Mouse (Mus musculus) megakaryocyte, adult 5-6 weeks (primary cell): ENCODE measurements around the gene Fgfrl1. TPM values are rescaled to one million over a fixed set of nuclear protein-coding genes. Genes with fewer than 3 reads are reported as not detected.
"Not testable (repeated sequence)": the region's sequence is repeated elsewhere in the genome, so short reads cannot be mapped to it uniquely, and the experiment has no call there.

Experiments
- ATAC-seq: 2 replicates; pipeline ENCODE4 v1.8.0; 2016; ENCODE audit warnings: mild to moderate bottlenecking, inconsistent platforms; ENCODE audit not compliant: poor library complexity, severe bottlenecking
- total RNA-seq, 2 experiments: library from RNA; stranded (forward) in 1 of 2; stranded (reverse) in 1 of 2; fragments of 153-499, 151-499 nt in 1 of 2; fragments of 221-1000, 200-1000 nt in 1 of 2; gene quantifications; 2 replicates each; pipeline versions ENCODE4 v1.2.3 to v1.2.4; 2015 to 2017

Fgfrl1 gene
- total RNA-seq, 2 experiments from 2014 or later, result 0.16 to 1.0 TPM

DNA sequence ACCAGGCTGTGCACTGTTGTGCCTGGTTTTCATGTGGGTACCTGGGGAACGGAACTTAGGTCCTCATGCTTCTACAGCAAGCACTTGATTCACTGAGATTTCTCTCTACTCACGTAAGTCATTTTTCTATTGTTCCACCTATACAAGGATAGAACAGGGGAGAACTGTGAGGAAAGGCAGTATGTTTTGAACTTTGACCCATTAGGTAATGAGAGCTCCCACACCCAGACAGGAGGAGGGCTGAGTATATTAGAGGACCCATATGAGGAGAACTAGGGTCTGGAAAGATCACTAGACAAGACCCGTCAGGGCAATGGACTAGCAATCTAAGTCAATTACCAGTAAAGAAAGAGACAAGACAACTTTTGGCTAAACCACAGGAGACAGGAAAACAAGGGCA is 52.4 kb downstream of the Fgfrl1 start:
- ATAC-seq, result no peak

- no peak for ATAC-seq
These were observed 58.4 kb downstream of the Fgfrl1 start for GRCm38 (mm10) chr5:108750328-108751210.

GRCm38 (mm10) chr5:108751258-108751657 is 59.1 kb downstream of the Fgfrl1 start:
- ATAC-seq, result not testable (repeated sequence)

Other genes starting within 250 kb of the Fgfrl1 start
- 8.7 and 9.5 TPM in 2 replicates for gene Mfsd7a, start 243.5 kb upstream of the Fgfrl1 start, total RNA-seq (2015)
- 15.2 and 21.7 TPM in 2 replicates for gene Mfsd7a, start 243.5 kb upstream of the Fgfrl1 start, total RNA-seq (2017)
- 13.0 and 16.5 TPM in 2 replicates for gene Pcgf3, start 231.2 kb upstream of the Fgfrl1 start, total RNA-seq (2015)
- 9.5 and 13.5 TPM in 2 replicates for gene Pcgf3, start 231.2 kb upstream of the Fgfrl1 start, total RNA-seq (2017)
- gene Cplx1, start 142.4 kb upstream of the Fgfrl1 start, total RNA-seq (2015), result 0.34 TPM in 1 of 2 replicates, not detected in the other
- not detected in 2 replicates for gene Cplx1, start 142.4 kb upstream of the Fgfrl1 start, total RNA-seq (2017)
- 78.9 and 80.8 TPM in 2 replicates for gene Gak, start 62.6 kb upstream of the Fgfrl1 start, total RNA-seq (2015)
- 110 and 120 TPM in 2 replicates for gene Gak, start 62.6 kb upstream of the Fgfrl1 start, total RNA-seq (2017)
- gene Tmem175, start 62.6 kb upstream of the Fgfrl1 start, total RNA-seq (2015), result 18.7 and 21.5 TPM in 2 replicates
- 8.7 and 11.7 TPM in 2 replicates for gene Tmem175, start 62.6 kb upstream of the Fgfrl1 start, total RNA-seq (2017)
- gene Idua, start 32.1 kb upstream of the Fgfrl1 start, total RNA-seq (2015), result 14.0 and 17.4 TPM in 2 replicates
- gene Idua, start 32.1 kb upstream of the Fgfrl1 start, total RNA-seq (2017), result 6.3 and 9.9 TPM in 2 replicates
- gene Dgkq, start 22.7 kb upstream of the Fgfrl1 start, total RNA-seq (2015), result 5.2 and 5.9 TPM in 2 replicates
- 6.8 and 15.6 TPM in 2 replicates for gene Dgkq, start 22.7 kb upstream of the Fgfrl1 start, total RNA-seq (2017)
- gene Slc26a1, start 16.8 kb upstream of the Fgfrl1 start, total RNA-seq (2015), result 0.02 and 0.57 TPM in 2 replicates
- 0.04 and 0.77 TPM in 2 replicates for gene Slc26a1, start 16.8 kb upstream of the Fgfrl1 start, total RNA-seq (2017)
- not detected in 2 replicates for gene Rnf212, start 82.6 kb downstream of the Fgfrl1 start, total RNA-seq (2015)
- gene Rnf212, start 82.6 kb downstream of the Fgfrl1 start, total RNA-seq (2017), result not detected in 2 replicates
- gene Tmed11, start 103.0 kb downstream of the Fgfrl1 start, total RNA-seq (2015), result not detected in 2 replicates
- not detected in 2 replicates for gene Tmed11, start 103.0 kb downstream of the Fgfrl1 start, total RNA-seq (2017)
- not detected in 2 replicates for gene Vmn2r8, start 116.5 kb downstream of the Fgfrl1 start, total RNA-seq (2015)
- gene Vmn2r8, start 116.5 kb downstream of the Fgfrl1 start, total RNA-seq (2017), result not detected in 2 replicates
- gene Vmn2r9, start 160.2 kb downstream of the Fgfrl1 start, total RNA-seq (2015), result not detected in 2 replicates
- gene Vmn2r9, start 160.2 kb downstream of the Fgfrl1 start, total RNA-seq (2017), result not detected in 2 replicates